Mouse (Mus musculus): ENCODE measurements around the gene Adgrf1. TPM values are rescaled to one million over a fixed set of nuclear protein-coding genes. Genes with fewer than 3 reads are reported as not detected.
"Not testable (repeated sequence)": the region's sequence is repeated elsewhere in the genome, so short reads cannot be mapped to it uniquely, and the experiment has no call there.

Adgrf1 gene
- polyA plus RNA-seq, 1 experiment = not detected

DNA sequence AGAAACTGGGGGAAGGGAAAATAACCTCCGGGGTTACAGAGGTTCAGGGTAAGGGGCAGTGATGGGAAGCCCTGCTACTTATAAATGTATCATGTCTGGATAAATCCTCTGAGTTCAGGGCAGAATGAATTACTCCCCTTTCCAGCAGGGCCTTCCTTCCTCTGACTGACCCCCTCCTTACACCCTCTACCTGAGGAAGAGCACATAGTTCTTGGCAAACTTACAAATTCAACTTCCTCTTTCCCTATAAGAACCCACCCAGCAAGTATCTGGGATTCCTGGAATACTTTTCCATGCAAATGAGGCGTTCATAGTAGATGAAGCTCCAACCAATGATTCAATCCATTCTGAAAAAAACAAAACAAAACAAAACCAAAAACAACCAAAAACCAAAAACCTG lies 67.5 kb downstream of the Adgrf1 start:
- Histone ChIP-seq H3K27me3 (ENCODE audit: control insufficient read depth, insufficient read depth, low read length, poor library complexity, severe bottlenecking) (no peaks in the 10 kb centered on the region), H3K27ac (ENCODE audit: insufficient read depth, low read length) (no peak overlapping the region), H3K36me3 (ENCODE audit: control insufficient read depth, insufficient read depth, low read length, poor library complexity, severe bottlenecking) (no peaks in the 10 kb centered on the region), H3K4me1 (ENCODE audit: control insufficient read depth, insufficient read depth, low read length) (no peaks in the 10 kb centered on the region), H3K9me3 (replicated peaks; ENCODE audit: control insufficient read depth, insufficient read depth, low read length, poor library complexity, severe bottlenecking) (no peaks in the 10 kb centered on the region), H3K4me3 (ENCODE audit: low read depth, low read length) (no peak overlapping the region), H3K9ac (ENCODE audit: low read depth, poor library complexity, severe bottlenecking) (no peak overlapping the region)
- TF ChIP-seq CTCF (IDR thresholded peaks at IDR 0.05; ENCODE audit: low read depth, low read length) (no peak), POLR2A (IDR thresholded peaks at IDR 0.05; ENCODE audit: insufficient read depth, low read length) (no peak), EP300 (IDR thresholded peaks at IDR 0.05; ENCODE audit: insufficient read depth, low read depth, low read length) (no peak)

- no peak overlapping the region for H3K27ac ChIP-seq (ENCODE audit: insufficient read depth, low read length)
- no peak for TF ChIP-seq EP300 (IDR thresholded peaks at IDR 0.05; ENCODE audit: insufficient read depth, low read depth, low read length)
- TF ChIP-seq CTCF (IDR thresholded peaks at IDR 0.05; ENCODE audit: low read depth, low read length) = no peak
- no peak for TF ChIP-seq POLR2A (IDR thresholded peaks at IDR 0.05; ENCODE audit: insufficient read depth, low read length)
- no peak overlapping the region for H3K4me3 ChIP-seq (ENCODE audit: low read depth, low read length)
- H3K9ac ChIP-seq (ENCODE audit: low read depth, poor library complexity, severe bottlenecking) = no peak overlapping the region
- H3K36me3 ChIP-seq (ENCODE audit: control insufficient read depth, insufficient read depth, low read length, poor library complexity, severe bottlenecking) = no peaks in the 10 kb centered on the region
- no peaks in the 10 kb centered on the region for H3K4me1 ChIP-seq (ENCODE audit: control insufficient read depth, insufficient read depth, low read length)
- H3K27me3 ChIP-seq (ENCODE audit: control insufficient read depth, insufficient read depth, low read length, poor library complexity, severe bottlenecking) = no peaks in the 10 kb centered on the region
- H3K9me3 ChIP-seq (replicated peaks; ENCODE audit: control insufficient read depth, insufficient read depth, low read length, poor library complexity, severe bottlenecking) = no peaks in the 10 kb centered on the region
These were observed 68.2 kb downstream of the Adgrf1 start for GRCm38 (mm10) chr17:43338279-43338678.

DNA sequence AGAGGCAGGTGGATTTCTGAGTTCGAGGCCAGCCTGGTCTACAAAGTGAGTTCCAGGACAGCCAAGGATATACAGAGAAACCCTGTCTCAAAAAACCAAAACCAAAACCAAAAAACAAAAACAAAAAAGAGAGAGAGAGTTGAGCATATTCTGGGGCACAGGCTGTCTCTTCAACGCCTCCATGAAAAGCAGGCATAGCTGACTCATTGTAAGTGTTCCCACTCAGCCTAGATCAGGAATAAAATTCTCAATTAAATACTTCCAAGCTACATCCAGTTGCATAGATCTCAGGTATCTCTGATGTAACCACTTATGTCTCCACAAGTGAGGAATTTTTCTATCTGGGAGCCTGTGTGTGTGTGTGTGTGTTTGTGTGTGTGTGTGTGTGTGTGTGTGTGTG lies 76.4 kb downstream of the Adgrf1 start:
- not testable (repeated sequence) for H3K9ac ChIP-seq (ENCODE audit: low read depth, poor library complexity, severe bottlenecking); H3K4me1 ChIP-seq (ENCODE audit: control insufficient read depth, insufficient read depth, low read length)

GRCm38 (mm10) chr17:43357902-43358539 lies 87.9 kb downstream of the Adgrf1 start:
- Histone ChIP-seq H3K27me3 (ENCODE audit: control insufficient read depth, insufficient read depth, low read length, poor library complexity, severe bottlenecking) (no peaks in the 10 kb centered on the region), H3K9me3 (replicated peaks; ENCODE audit: control insufficient read depth, insufficient read depth, low read length, poor library complexity, severe bottlenecking) (no peaks in the 10 kb centered on the region), H3K4me3 (ENCODE audit: low read depth, low read length) (no peak overlapping the region), H3K4me1 (ENCODE audit: control insufficient read depth, insufficient read depth, low read length) (no peaks in the 10 kb centered on the region), H3K36me3 (ENCODE audit: control insufficient read depth, insufficient read depth, low read length, poor library complexity, severe bottlenecking) (no peaks in the 10 kb centered on the region), H3K9ac (ENCODE audit: low read depth, poor library complexity, severe bottlenecking) (no peak overlapping the region), H3K27ac (ENCODE audit: insufficient read depth, low read length) (no peak overlapping the region)
- TF ChIP-seq POLR2A (IDR thresholded peaks at IDR 0.05; ENCODE audit: insufficient read depth, low read length) (no peak), EP300 (IDR thresholded peaks at IDR 0.05; ENCODE audit: insufficient read depth, low read depth, low read length) (no peak), CTCF (IDR thresholded peaks at IDR 0.05; ENCODE audit: low read depth, low read length) (no peak)

More for the DNA sequence above, 76.4 kb downstream of the Adgrf1 start:
- H3K27me3 ChIP-seq (ENCODE audit: control insufficient read depth, insufficient read depth, low read length, poor library complexity, severe bottlenecking); H3K9me3 ChIP-seq (replicated peaks; ENCODE audit: control insufficient read depth, insufficient read depth, low read length, poor library complexity, severe bottlenecking); H3K4me3 ChIP-seq (ENCODE audit: low read depth, low read length); H3K36me3 ChIP-seq (ENCODE audit: control insufficient read depth, insufficient read depth, low read length, poor library complexity, severe bottlenecking); H3K27ac ChIP-seq (ENCODE audit: insufficient read depth, low read length): not testable (repeated sequence)

GRCm38 (mm10) chr17:43359826-43360619 lies 89.9 kb downstream of the Adgrf1 start, which contains the start of gene Adgrf5:
Gene Adgrf5, plus strand, starts transcription at chr17:43360451.
- Histone ChIP-seq H3K9me3 (replicated peaks; ENCODE audit: control insufficient read depth, insufficient read depth, low read length, poor library complexity, severe bottlenecking) (no peaks in the 10 kb centered on the region), H3K27me3 (ENCODE audit: control insufficient read depth, insufficient read depth, low read length, poor library complexity, severe bottlenecking) (no peaks in the 10 kb centered on the region), H3K4me3 (ENCODE audit: low read depth, low read length) (no peak within 1 kb of the TSS), H3K4me1 (ENCODE audit: control insufficient read depth, insufficient read depth, low read length) (peaks cover 4% of the 10 kb centered on the region), H3K27ac (ENCODE audit: insufficient read depth, low read length) (no peak within 1 kb of the TSS), H3K36me3 (ENCODE audit: control insufficient read depth, insufficient read depth, low read length, poor library complexity, severe bottlenecking) (no peaks in the 10 kb centered on the region), H3K9ac (ENCODE audit: low read depth, poor library complexity, severe bottlenecking) (no peak within 1 kb of the TSS)
- TF ChIP-seq CTCF (IDR thresholded peaks at IDR 0.05; ENCODE audit: low read depth, low read length) (no peak), EP300 (IDR thresholded peaks at IDR 0.05; ENCODE audit: insufficient read depth, low read depth, low read length) (no peak), POLR2A (IDR thresholded peaks at IDR 0.05; ENCODE audit: insufficient read depth, low read length) (no peak)

DNA sequence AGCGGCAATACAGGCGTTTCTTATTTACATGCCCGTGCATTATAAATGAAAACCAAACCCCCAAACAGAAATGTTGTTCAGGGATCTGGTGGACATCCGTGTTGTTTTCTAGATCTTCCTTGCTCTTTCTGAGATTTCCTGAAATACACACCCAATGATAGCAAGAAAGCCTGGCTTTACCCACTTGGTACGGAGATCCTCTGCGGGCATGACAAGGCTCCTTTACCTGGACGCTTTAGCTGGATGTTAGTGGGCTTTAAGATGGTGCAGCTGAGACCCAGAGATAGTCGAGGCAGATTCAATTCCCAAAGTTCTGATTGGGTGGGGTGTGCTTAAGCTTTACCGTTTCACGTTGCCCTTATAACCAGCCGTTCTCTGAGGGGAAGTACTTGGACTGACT lies 90.9 kb downstream of the Adgrf1 start:
- no peak overlapping the region for H3K27ac ChIP-seq (ENCODE audit: insufficient read depth, low read length)
- no peak overlapping the region for H3K9ac ChIP-seq (ENCODE audit: low read depth, poor library complexity, severe bottlenecking)
- TF ChIP-seq POLR2A (IDR thresholded peaks at IDR 0.05; ENCODE audit: insufficient read depth, low read length) = no peak
- no peaks in the 10 kb centered on the region for H3K36me3 ChIP-seq (ENCODE audit: control insufficient read depth, insufficient read depth, low read length, poor library complexity, severe bottlenecking)
- H3K4me1 ChIP-seq (ENCODE audit: control insufficient read depth, insufficient read depth, low read length) = peaks cover 6% of the 10 kb centered on the region
- no peaks in the 10 kb centered on the region for H3K27me3 ChIP-seq (ENCODE audit: control insufficient read depth, insufficient read depth, low read length, poor library complexity, severe bottlenecking)
- H3K4me3 ChIP-seq (ENCODE audit: low read depth, low read length) = no peak overlapping the region
- H3K9me3 ChIP-seq (replicated peaks; ENCODE audit: control insufficient read depth, insufficient read depth, low read length, poor library complexity, severe bottlenecking) = no peaks in the 10 kb centered on the region
